Mouse (Mus musculus): ENCODE results near the gene Ank3. TPM values are rescaled to one million over a fixed set of nuclear protein-coding genes. Genes with fewer than 3 reads are reported as not detected.

The Ank3 gene
- polyA plus RNA-seq, 1 experiment from 2014 or later = 8.3 TPM

- Histone ChIP-seq H3K4me3 (replicated peaks) (no peak overlapping the region), H3K27me3 (no peaks in the 10 kb centered on the region), H3K36me3 (replicated peaks) (no peaks in the 10 kb centered on the region), H3K4me1 (replicated peaks) (no peaks in the 10 kb centered on the region), H3K4me2 (no peak overlapping the region), H3K9ac (no peak overlapping the region), H3K27ac (replicated peaks) (no peak overlapping the region), H3K9me3 (replicated peaks) (no peaks in the 10 kb centered on the region)
- WGBS (ENCODE audit: insufficient replicate concordance) = 79% methylated on average over 14 of the region's 14 CpGs
- no peak for ATAC-seq (ENCODE audit: insufficient read depth)
Observed at GRCm38 (mm10) chr10:69372061-69372460, 26.5 kb upstream of the Ank3 start.

- no peak overlapping the region for H3K4me3 ChIP-seq (replicated peaks)
- no peaks in the 10 kb centered on the region for H3K36me3 ChIP-seq (replicated peaks)
- no peaks in the 10 kb centered on the region for H3K9me3 ChIP-seq (replicated peaks)
- H3K9ac ChIP-seq = no peak overlapping the region
- no peaks in the 10 kb centered on the region for H3K27me3 ChIP-seq
- no peak for ATAC-seq (ENCODE audit: insufficient read depth)
- H3K4me2 ChIP-seq = no peak overlapping the region
- WGBS (ENCODE audit: insufficient replicate concordance) = 57% methylated on average over 10 of the region's 10 CpGs
- H3K27ac ChIP-seq (replicated peaks) = no peak overlapping the region
- no peaks in the 10 kb centered on the region for H3K4me1 ChIP-seq (replicated peaks)
Observed at GRCm38 (mm10) chr10:69373796-69374550, 24.6 kb upstream of the Ank3 start.

GRCm38 (mm10) chr10:69375154-69375553, 23.4 kb upstream of the Ank3 start:
- Histone ChIP-seq H3K27ac (replicated peaks) (no peak overlapping the region), H3K4me3 (replicated peaks) (no peak overlapping the region), H3K36me3 (replicated peaks) (no peaks in the 10 kb centered on the region), H3K27me3 (no peaks in the 10 kb centered on the region), H3K9ac (no peak overlapping the region), H3K9me3 (replicated peaks) (no peaks in the 10 kb centered on the region), H3K4me2 (no peak overlapping the region), H3K4me1 (replicated peaks) (no peaks in the 10 kb centered on the region)
- WGBS (ENCODE audit: insufficient replicate concordance) = 41% methylated on average over 7 of the region's 7 CpGs
- ATAC-seq (ENCODE audit: insufficient read depth) = no peak

- Histone ChIP-seq H3K36me3 (replicated peaks) (no peaks in the 10 kb centered on the region), H3K4me1 (replicated peaks) (no peaks in the 10 kb centered on the region), H3K4me2 (no peak overlapping the region), H3K9ac (no peak overlapping the region), H3K27ac (replicated peaks) (no peak overlapping the region), H3K9me3 (replicated peaks) (no peaks in the 10 kb centered on the region), H3K27me3 (no peaks in the 10 kb centered on the region), H3K4me3 (replicated peaks) (no peak overlapping the region)
- ATAC-seq (ENCODE audit: insufficient read depth) = no peak
- 67% methylated on average over 1 of the region's 1 CpGs for WGBS (ENCODE audit: insufficient replicate concordance)
Observed at GRCm38 (mm10) chr10:69383186-69383585, 15.4 kb upstream of the Ank3 start.

DNA sequence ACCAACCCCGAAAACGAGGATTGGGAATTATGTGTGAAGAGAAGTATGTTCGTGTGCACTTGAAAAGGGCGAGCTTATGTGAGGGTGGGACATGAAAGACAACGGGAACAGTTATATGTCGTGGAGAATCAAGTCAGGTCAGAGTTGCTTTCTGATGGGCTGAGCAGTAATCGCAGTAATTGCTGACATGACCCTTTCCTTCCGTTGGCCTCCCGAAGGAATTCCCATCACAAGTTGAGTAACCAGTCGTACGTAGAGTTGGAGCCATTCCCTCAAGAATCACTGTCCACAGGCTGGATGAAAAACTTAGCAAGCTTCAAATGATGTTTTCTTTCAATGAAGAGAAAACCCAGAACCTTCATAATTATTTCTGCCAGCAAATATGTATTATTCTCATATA, 13.9 kb upstream of the Ank3 start:
- Histone ChIP-seq H3K4me2 (no peak overlapping the region), H3K27ac (replicated peaks) (no peak overlapping the region), H3K9ac (no peak overlapping the region), H3K4me1 (replicated peaks) (no peaks in the 10 kb centered on the region), H3K27me3 (no peaks in the 10 kb centered on the region), H3K36me3 (replicated peaks) (no peaks in the 10 kb centered on the region), H3K9me3 (replicated peaks) (no peaks in the 10 kb centered on the region), H3K4me3 (replicated peaks) (no peak overlapping the region)
- ATAC-seq (ENCODE audit: insufficient read depth) = no peak
- WGBS (ENCODE audit: insufficient replicate concordance) = 73% methylated on average over 11 of the region's 11 CpGs

- Histone ChIP-seq H3K36me3 (replicated peaks) (no peaks in the 10 kb centered on the region), H3K9me3 (replicated peaks) (no peaks in the 10 kb centered on the region), H3K4me1 (replicated peaks) (no peaks in the 10 kb centered on the region), H3K27me3 (no peaks in the 10 kb centered on the region), H3K4me3 (replicated peaks) (no peak overlapping the region), H3K27ac (replicated peaks) (no peak overlapping the region), H3K9ac (no peak overlapping the region), H3K4me2 (no peak overlapping the region)
- 81% methylated on average over 8 of the region's 8 CpGs for WGBS (ENCODE audit: insufficient replicate concordance)
- no peak for ATAC-seq (ENCODE audit: insufficient read depth)
Observed at GRCm38 (mm10) chr10:69385136-69385535, 13.4 kb upstream of the Ank3 start.

GRCm38 (mm10) chr10:69386767-69387166, 11.8 kb upstream of the Ank3 start:
- H3K36me3 ChIP-seq (replicated peaks) = no peaks in the 10 kb centered on the region
- no peak overlapping the region for H3K4me3 ChIP-seq (replicated peaks)
- WGBS (ENCODE audit: insufficient replicate concordance) = 65% methylated on average over 8 of the region's 8 CpGs
- no peak overlapping the region for H3K4me2 ChIP-seq
- no peak overlapping the region for H3K27ac ChIP-seq (replicated peaks)
- no peak for ATAC-seq (ENCODE audit: insufficient read depth)
- no peak overlapping the region for H3K9ac ChIP-seq
- no peaks in the 10 kb centered on the region for H3K27me3 ChIP-seq
- H3K9me3 ChIP-seq (replicated peaks) = no peaks in the 10 kb centered on the region
- no peaks in the 10 kb centered on the region for H3K4me1 ChIP-seq (replicated peaks)

DNA sequence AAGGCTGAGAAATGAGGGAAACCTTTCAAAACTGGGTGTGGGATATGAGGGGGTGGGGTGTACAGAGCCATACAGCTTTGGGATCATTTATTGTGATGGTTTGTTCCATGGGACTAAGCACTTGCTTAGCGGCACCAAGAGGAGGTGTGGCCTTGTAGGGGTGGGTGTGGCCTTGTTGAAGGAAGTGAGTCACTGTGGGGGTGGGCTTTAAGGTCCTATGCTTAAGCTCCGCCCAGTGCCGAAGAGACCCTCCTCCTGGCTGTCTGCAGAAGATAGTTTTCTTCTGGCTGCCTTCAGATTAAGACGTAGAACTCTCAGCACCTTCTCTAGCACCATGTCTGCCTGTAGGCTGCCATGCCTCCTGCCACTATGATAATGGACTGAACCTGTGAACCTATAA, 9.1 kb upstream of the Ank3 start:
- Histone ChIP-seq H3K9me3 (replicated peaks) (no peaks in the 10 kb centered on the region), H3K9ac (no peak overlapping the region), H3K4me3 (replicated peaks) (no peak overlapping the region), H3K36me3 (replicated peaks) (no peaks in the 10 kb centered on the region), H3K27me3 (no peaks in the 10 kb centered on the region), H3K27ac (replicated peaks) (no peak overlapping the region), H3K4me1 (replicated peaks) (no peaks in the 10 kb centered on the region), H3K4me2 (no peak overlapping the region)
- WGBS (ENCODE audit: insufficient replicate concordance) = 68% methylated on average over 4 of the region's 4 CpGs
- no peak for ATAC-seq (ENCODE audit: insufficient read depth)

GRCm38 (mm10) chr10:69398197-69398762, 293 bp upstream of the Ank3 start:
- Histone ChIP-seq H3K9ac (no peak overlapping the region), H3K27me3 (peaks cover 55% of the 10 kb centered on the region), H3K9me3 (replicated peaks) (no peaks in the 10 kb centered on the region), H3K4me3 (replicated peaks) (peak overlapping the region; percentile 46), H3K36me3 (replicated peaks) (no peaks in the 10 kb centered on the region), H3K4me1 (replicated peaks) (no peaks in the 10 kb centered on the region), H3K4me2 (peak overlapping the region; percentile 69), H3K27ac (replicated peaks) (no peak overlapping the region)
- ATAC-seq (ENCODE audit: insufficient read depth) = no peak
- WGBS (ENCODE audit: insufficient replicate concordance) = 1% methylated on average over 26 of the region's 26 CpGs

DNA sequence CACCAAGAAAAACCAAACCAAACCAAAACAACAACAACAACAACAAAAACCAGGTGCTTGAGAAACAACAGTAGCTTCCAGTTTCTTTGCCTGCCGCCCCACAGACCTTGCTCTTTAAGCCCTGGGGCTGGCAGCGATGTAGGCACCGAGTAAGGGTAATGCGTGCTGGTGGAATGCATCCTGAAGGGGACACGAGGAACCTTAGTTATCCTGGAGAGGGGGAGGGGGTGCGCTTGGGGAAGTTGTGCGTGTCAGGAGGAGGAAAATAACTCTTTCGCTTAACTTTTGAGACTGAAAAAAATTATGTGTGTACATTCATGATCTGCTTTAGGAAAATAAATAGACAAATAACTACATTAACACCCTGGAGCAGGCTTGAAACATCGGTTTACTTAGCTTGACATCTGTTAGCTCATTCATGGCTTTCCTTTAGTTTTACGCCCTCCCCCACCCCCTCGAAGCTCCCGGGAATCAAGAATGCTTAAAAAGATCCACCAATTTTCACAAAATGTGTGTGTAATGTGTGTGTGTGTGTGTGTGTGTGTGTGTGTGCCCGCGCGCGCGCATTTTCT, 1.3 kb downstream of the Ank3 start:
- no peak overlapping the region for H3K9ac ChIP-seq
- no peaks in the 10 kb centered on the region for H3K4me1 ChIP-seq (replicated peaks)
- H3K36me3 ChIP-seq (replicated peaks) = no peaks in the 10 kb centered on the region
- peak overlapping the region; percentile 69 for H3K4me2 ChIP-seq
- 4% methylated on average over 17 of the region's 17 CpGs for WGBS (ENCODE audit: insufficient replicate concordance)
- H3K27me3 ChIP-seq = peaks cover 55% of the 10 kb centered on the region
- H3K9me3 ChIP-seq (replicated peaks) = no peaks in the 10 kb centered on the region
- H3K4me3 ChIP-seq (replicated peaks) = peak overlapping the region; percentile 46
- no peak for ATAC-seq (ENCODE audit: insufficient read depth)
- no peak overlapping the region for H3K27ac ChIP-seq (replicated peaks)

GRCm38 (mm10) chr10:69405431-69405830, 6.9 kb downstream of the Ank3 start:
- Histone ChIP-seq H3K36me3 (replicated peaks) (no peaks in the 10 kb centered on the region), H3K9ac (no peak overlapping the region), H3K27me3 (peaks cover 9% of the 10 kb centered on the region), H3K4me2 (no peak overlapping the region), H3K9me3 (replicated peaks) (no peaks in the 10 kb centered on the region), H3K27ac (replicated peaks) (no peak overlapping the region), H3K4me1 (replicated peaks) (no peaks in the 10 kb centered on the region), H3K4me3 (replicated peaks) (no peak overlapping the region)
- no peak for ATAC-seq (ENCODE audit: insufficient read depth)
- 50% methylated on average over 4 of the region's 4 CpGs for WGBS (ENCODE audit: insufficient replicate concordance)
